Mouse (Mus musculus): ENCODE measurements around the gene Kir3dl2. TPM values are rescaled to one million over a fixed set of nuclear protein-coding genes. Genes with fewer than 3 reads are reported as not detected.

Gene Kir3dl2
- total RNA-seq (2023) = not detected

DNA sequence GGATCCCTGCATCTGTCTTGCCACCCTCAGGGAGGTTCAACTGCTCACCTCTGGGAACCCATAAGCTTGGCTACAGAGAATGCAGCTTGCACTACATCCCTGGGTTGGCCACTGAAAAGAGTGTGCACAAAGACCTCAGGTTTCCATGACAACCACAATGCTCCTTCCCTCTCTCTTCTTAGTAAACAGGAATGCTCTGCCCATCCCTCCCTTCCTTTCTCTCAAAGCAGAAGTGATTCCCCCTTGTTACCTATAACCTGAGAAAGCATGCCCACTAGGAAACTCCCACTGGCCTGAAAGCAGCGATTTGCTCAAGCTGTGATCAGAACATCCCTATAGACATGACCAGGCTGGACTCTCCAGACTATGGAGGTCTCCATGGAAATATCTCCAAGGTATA, at the start of gene Kir3dl2:
Gene Kir3dl2, minus strand, starts transcription at position 101 of the 400 bp plus-strand sequence.

DNA sequence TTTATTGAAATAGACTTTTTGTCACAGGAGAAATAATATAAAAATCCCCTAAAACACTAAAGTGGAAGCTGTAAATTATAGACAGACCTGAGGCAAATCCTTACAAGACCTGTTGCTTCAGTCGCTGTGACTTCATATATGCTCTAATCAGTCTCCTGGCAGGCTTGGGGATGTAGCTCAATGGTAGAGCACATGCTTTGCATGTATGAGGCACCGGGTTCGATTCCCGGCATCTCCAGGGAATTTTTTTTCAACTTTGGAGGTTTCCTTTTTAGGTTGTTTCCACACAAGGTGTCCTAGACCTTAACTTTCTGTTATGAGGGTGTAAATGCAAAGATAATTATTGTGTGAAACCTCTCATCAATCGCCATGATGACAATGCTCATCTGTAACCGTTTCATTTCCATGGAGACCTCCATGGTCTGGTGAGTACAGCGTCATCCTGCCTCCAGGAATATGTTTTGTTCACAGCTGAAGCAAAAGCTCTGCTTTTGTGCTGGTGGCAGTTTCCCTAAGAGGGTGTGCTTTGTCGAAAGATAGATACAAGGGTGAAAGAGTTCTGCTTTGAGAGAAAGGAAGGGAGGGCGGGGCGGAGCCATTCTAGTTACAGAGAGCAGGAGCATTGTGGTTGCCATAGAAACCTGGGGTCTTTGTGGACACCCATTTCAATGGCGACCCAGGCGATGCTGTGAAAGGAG, 46.5 kb upstream of the Kir3dl2 start, which contains the start of gene Tceal3:
Gene Tceal3, plus strand, starts transcription at position 644 of the 698 bp plus-strand sequence.

DNA sequence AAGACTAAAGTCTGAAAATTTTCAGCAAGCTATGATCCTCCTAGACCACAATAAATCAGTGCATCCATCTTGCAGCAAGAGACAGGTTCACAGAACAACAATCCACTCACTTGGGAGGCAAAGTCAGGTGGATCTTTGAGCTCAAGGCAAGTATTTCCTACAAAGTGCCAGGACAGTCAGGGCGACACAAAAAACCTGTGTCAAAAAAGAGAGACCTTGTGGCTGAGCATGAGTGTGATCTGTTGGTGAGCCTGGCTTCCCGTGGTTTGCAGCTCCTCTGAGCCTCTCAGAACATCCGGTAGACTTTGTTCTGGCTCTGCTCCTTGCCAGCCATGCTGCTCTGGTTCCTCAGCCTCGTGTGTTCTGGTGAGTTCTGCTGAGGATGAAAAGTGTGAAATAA, 26.2 kb downstream of the Kir3dl2 start, which contains the start of gene Kir3dl1:
Gene Kir3dl1, plus strand, starts transcription at position 301 of the 400 bp plus-strand sequence.

Other genes starting within 250 kb of the Kir3dl2 start
- not detected for gene Kir3dl1, start 26.1 kb downstream of the Kir3dl2 start, total RNA-seq (2023)
- 3.2 TPM for gene Tceal3, start 46.8 kb upstream of the Kir3dl2 start, total RNA-seq (2023)
- gene Tceal1, start 163.9 kb upstream of the Kir3dl2 start, total RNA-seq (2023) = 0.59 TPM
- gene Morf4l2, start 199.6 kb upstream of the Kir3dl2 start, total RNA-seq (2023) = 158 TPM
- gene Glra4, start 236.1 kb upstream of the Kir3dl2 start, total RNA-seq (2023) = not detected

Measured in CD4-positive naive resting alpha-beta T cell, adult 76 days (primary cell).